Mouse (Mus musculus): ENCODE data around the gene Invs.

- TF ChIP-seq CTCF (IDR thresholded peaks at IDR 0.05; ENCODE audit: low read depth, low read length) (no peak), POLR2A (IDR thresholded peaks at IDR 0.05; ENCODE audit: borderline replicate concordance, low read depth, low read length) (no peak)
Measured at GRCm38 (mm10) chr4:48322095-48322494, 42.5 kb downstream of the Invs start.
